Mouse (Mus musculus): Measurements from ENCODE around the gene Met. TPM values are rescaled to one million over a fixed set of nuclear protein-coding genes. Genes with fewer than 3 reads are reported as not detected.

Met gene
- total and polyA plus RNA-seq, 3 experiments: 0.49 TPM; not detected in 2

DNA sequence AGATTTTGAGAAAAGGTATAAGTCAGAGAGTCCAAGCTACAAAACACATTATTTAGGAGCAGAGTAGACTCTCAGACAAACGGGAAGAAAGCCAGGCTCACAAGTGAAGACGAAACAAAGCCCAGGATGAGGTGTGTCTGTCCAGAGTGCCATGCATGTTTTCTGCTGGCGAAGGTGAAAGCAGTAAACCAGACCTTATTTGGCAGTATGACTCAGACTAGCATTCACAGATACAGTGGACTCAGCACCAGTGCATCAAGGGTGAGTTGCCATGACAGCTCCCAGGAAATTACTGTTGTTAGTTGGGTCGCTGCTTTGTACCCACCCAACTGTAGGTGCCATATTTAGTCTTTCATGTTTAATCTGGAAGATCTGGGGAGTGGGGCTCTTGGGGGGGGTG, 149.1 kb downstream of the Met start:
- DNase-seq (ENCODE audit: low spot score) (no peak), ATAC-seq (ENCODE audit: extremely low read depth, insufficient number of reproducible peaks, low FRiP score, poor library complexity, severe bottlenecking) (no peak)
- Histone ChIP-seq H3K4me1 (ENCODE audit: insufficient read depth, low read depth, low read length) (no peaks in the 10 kb centered on the region), H3K9me3 (replicated peaks) (no peaks in the 10 kb centered on the region), H3K4me3 (ENCODE audit: low read depth, low read length) (no peak overlapping the region), H3K36me3 (replicated peaks) (no peaks in the 10 kb centered on the region), H3K27me3 (ENCODE audit: insufficient read depth, low read length) (peaks cover 16% of the 10 kb centered on the region)
- TF ChIP-seq POLR2AphosphoS5 (IDR thresholded peaks at IDR 0.05; ENCODE audit: insufficient replicate concordance, low read depth, low read length): no peak
- no peak for TF ChIP-seq TAL1 (conservative IDR thresholded peaks at IDR 0.05; ENCODE audit: low read depth, low read length)
- no peak for TF ChIP-seq GATA2 (IDR thresholded peaks at IDR 0.05; ENCODE audit: borderline replicate concordance, low read depth, low read length)
- TF ChIP-seq CTCF (IDR thresholded peaks at IDR 0.05; ENCODE audit: low read depth, low read length): no peak
- no peak for TF ChIP-seq GATA1 (IDR thresholded peaks at IDR 0.05; ENCODE audit: borderline replicate concordance, low read length)

DNA sequence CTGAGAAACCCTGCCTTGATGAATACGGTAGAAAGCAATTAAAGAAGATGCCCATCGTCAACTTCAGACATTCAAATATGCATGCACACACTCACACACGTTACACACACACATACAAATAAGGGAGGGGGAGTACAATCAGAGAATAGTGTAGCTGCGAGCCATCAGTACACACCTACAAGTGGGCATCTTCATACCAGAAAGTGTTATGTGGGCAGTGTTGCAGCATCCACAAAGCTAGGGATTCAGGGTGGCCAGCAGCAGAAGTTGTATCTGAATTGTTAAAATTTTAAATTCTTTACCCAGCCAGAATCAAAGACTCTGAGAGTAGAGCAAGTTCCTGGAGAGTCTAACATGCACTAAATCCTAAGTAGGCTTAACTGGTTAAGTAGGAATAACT, 157.2 kb downstream of the Met start:
- ATAC-seq (ENCODE audit: extremely low read depth, insufficient number of reproducible peaks, low FRiP score, poor library complexity, severe bottlenecking): no peak
- TF ChIP-seq POLR2AphosphoS5 (IDR thresholded peaks at IDR 0.05; ENCODE audit: insufficient replicate concordance, low read depth, low read length) (no peak), CTCF (IDR thresholded peaks at IDR 0.05; ENCODE audit: low read depth, low read length) (no peak), GATA1 (IDR thresholded peaks at IDR 0.05; ENCODE audit: borderline replicate concordance, low read length) (no peak), TAL1 (conservative IDR thresholded peaks at IDR 0.05; ENCODE audit: low read depth, low read length) (no peak), GATA2 (IDR thresholded peaks at IDR 0.05; ENCODE audit: borderline replicate concordance, low read depth, low read length) (no peak)

DNA sequence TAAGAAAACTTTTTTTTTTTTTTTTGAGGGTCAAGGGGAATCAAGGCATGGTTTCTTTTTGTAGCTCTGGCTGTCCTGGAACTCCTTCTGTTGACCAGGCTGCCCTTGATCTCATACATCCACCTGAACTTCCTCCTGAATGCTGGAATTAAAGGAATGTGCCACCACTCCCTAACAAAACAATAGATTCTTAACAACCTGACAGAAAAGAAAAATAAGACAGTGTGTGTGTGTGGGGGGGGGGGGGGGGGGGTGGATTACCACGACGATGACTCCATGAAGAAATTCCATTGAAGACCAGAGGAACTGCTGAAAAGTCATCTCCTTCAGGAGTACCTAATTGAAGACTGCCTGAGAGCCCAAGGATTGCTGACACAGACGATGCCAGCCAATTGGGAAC, 157.8 kb downstream of the Met start:
- no peaks in the 10 kb centered on the region for H3K36me3 ChIP-seq (replicated peaks)
- ATAC-seq (ENCODE audit: extremely low read depth, insufficient number of reproducible peaks, low FRiP score, poor library complexity, severe bottlenecking) (no peak), DNase-seq (ENCODE audit: low spot score) (no peak)
- no peak for TF ChIP-seq GATA2 (IDR thresholded peaks at IDR 0.05; ENCODE audit: borderline replicate concordance, low read depth, low read length)
- no peak for TF ChIP-seq TAL1 (conservative IDR thresholded peaks at IDR 0.05; ENCODE audit: low read depth, low read length)
- no peak for TF ChIP-seq POLR2AphosphoS5 (IDR thresholded peaks at IDR 0.05; ENCODE audit: insufficient replicate concordance, low read depth, low read length)
- no peak for TF ChIP-seq CTCF (IDR thresholded peaks at IDR 0.05; ENCODE audit: low read depth, low read length)
- no peak for TF ChIP-seq GATA1 (IDR thresholded peaks at IDR 0.05; ENCODE audit: borderline replicate concordance, low read length)
- H3K4me3 ChIP-seq (ENCODE audit: low read depth, low read length): no peak overlapping the region
- H3K9me3 ChIP-seq (replicated peaks): no peaks in the 10 kb centered on the region
- H3K4me1 ChIP-seq (ENCODE audit: insufficient read depth, low read depth, low read length): no peaks in the 10 kb centered on the region
- peaks cover 9% of the 10 kb centered on the region for H3K27me3 ChIP-seq (ENCODE audit: insufficient read depth, low read length)

More for the DNA sequence above, 157.2 kb downstream of the Met start:
- DNase-seq (ENCODE audit: low spot score): no peak
- Histone ChIP-seq H3K9me3 (replicated peaks) (no peaks in the 10 kb centered on the region), H3K4me1 (ENCODE audit: insufficient read depth, low read depth, low read length) (no peaks in the 10 kb centered on the region), H3K27me3 (ENCODE audit: insufficient read depth, low read length) (peaks cover 14% of the 10 kb centered on the region), H3K4me3 (ENCODE audit: low read depth, low read length) (no peak overlapping the region), H3K36me3 (replicated peaks) (no peaks in the 10 kb centered on the region)

Other genes starting within 250 kb of the Met start
- gene Cav2, start 182.6 kb upstream of the Met start, total RNA-seq (2014; fragmentation: Nextera tagmentation): not detected in 2 replicates
- gene Cav2, start 182.6 kb upstream of the Met start, total RNA-seq (2017): 0.11 TPM in 1 of 2 replicates, not detected in the other
- not detected in 2 replicates for gene Cav2, start 182.6 kb upstream of the Met start, polyA plus RNA-seq (2012)
- not detected in 2 replicates for gene Cav1, start 157.5 kb upstream of the Met start, total RNA-seq (2014; fragmentation: Nextera tagmentation)
- gene Cav1, start 157.5 kb upstream of the Met start, total RNA-seq (2017): 0.12 TPM in 1 of 2 replicates, not detected in the other
- 0.23 TPM in 1 of 2 replicates, not detected in the other for gene Cav1, start 157.5 kb upstream of the Met start, polyA plus RNA-seq (2012)
- 193 and 196 TPM in 2 replicates for gene Capza2, start 172.4 kb downstream of the Met start, total RNA-seq (2014; fragmentation: Nextera tagmentation)
- gene Capza2, start 172.4 kb downstream of the Met start, total RNA-seq (2017): 290 and 302 TPM in 2 replicates
- gene Capza2, start 172.4 kb downstream of the Met start, polyA plus RNA-seq (2012): 13.9 and 18.7 TPM in 2 replicates
- gene St7, start 229.1 kb downstream of the Met start, total RNA-seq (2014; fragmentation: Nextera tagmentation): 155 TPM in 2 replicates
- 84.7 and 92.6 TPM in 2 replicates for gene St7, start 229.1 kb downstream of the Met start, total RNA-seq (2017)
- gene St7, start 229.1 kb downstream of the Met start, polyA plus RNA-seq (2012): 4.7 and 4.9 TPM in 2 replicates